Mouse (Mus musculus): Measurements from ENCODE around the gene Zfp322a.
"Not testable (repeated sequence)": the region's sequence is repeated elsewhere in the genome, so short reads cannot be mapped to it uniquely, and the experiment has no call there.

The Zfp322a gene

GRCm38 (mm10) chr13:23312909-23313669 is 55.9 kb downstream of the Zfp322a start:
- no peak for DNase-seq

DNA sequence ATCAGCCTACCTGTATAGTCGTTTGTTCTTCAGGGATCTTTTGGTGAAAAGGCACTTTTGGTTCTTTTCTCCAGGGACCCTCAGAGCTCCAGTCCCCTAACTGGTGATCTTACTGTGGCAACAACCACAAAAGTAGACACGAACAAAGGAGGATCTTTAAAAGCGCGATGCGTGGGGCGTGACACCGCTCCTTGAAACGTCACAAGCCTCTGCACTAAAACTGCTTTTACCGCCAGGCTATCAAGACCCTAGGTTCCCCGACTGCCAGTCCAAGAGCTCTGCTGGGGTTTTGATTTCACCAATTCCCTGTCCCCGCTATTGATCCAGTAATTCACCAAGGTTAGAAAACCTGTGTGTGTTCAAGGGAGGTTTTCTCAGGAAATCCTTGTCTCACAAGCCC is 59.0 kb downstream of the Zfp322a start:
- no peak for DNase-seq

DNA sequence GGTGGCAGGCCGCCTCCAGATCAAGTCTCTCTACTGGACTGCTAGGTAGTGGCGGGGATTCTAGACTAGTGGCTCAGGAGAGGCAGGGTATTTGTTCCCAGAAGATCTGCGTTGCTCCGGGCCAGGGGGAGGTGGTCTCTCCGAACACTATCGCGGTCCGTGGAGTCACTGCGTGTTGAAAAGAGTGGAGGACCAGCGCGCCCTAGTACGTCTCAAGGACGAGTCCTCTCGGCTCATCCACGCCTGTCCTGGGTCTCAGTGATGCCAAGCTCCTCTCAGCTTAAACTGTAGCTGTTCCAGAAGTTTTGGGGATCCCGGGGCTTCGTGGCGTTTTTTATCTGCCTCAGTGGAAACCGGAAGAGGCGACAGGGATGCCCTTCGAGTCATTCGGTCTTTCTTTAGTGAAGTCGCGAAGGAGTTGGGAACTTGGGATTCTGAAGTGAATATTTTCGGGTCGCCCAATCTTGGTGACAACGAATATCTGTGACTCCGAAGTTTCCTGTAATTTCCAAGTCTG is 59.5 kb downstream of the Zfp322a start:
- no peak for DNase-seq

DNA sequence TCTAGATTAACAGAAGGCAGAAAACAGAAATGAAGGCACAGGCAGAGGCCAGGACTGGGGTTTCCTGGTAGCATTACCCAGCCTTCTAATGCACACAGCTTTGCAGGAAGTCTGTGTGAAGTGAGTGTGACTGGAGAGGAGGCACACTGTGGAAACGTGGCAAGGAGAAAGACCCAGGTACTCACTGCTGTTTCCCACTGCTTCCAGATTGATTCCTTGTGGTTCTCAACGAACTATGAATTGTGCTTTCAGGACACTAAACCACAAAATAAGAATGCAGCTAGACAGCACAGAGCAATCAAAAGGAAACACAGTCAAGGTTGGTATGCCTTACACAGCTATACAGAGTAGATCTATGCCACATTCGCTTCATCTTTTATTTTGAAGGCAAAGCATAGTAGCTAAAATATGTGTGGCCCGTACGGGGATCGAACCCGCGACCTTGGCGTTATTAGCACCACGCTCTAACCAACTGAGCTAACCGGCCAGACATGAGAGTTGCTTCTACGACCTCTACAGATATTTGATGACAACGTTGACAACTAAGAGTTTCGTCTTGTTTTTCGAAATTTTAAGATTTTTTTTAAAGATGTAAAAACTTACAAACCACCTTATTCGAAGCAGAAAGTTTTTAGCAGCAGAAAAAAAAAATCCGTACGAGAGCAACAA is 60.2 kb downstream of the Zfp322a start:
- not testable (repeated sequence) for DNase-seq

GRCm38 (mm10) chr13:23307069-23307814 is 61.8 kb downstream of the Zfp322a start:
- no peak for DNase-seq

DNA sequence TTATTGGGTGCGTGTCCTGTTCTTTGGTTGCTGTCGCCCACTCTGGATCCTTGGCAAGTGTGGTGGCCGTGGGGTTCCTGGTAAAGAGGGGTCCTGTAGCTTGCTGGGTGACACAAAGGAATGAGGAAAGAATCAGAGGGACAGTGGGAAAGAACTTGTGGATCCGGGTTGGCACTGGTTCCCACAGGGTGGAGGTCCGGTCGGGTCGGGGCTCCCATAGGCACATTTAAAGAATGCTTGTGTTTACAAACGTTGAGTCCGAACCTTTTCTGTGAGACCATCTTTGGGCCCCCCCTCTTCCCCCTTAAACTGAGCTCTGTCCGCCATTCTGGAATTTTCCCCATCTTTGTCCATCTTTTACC is 62.3 kb downstream of the Zfp322a start:
- DNase-seq: no peak

Data from kidney, adult 18-20 months (tissue).